Mouse (Mus musculus): ENCODE results near the gene Cmip.

DNA sequence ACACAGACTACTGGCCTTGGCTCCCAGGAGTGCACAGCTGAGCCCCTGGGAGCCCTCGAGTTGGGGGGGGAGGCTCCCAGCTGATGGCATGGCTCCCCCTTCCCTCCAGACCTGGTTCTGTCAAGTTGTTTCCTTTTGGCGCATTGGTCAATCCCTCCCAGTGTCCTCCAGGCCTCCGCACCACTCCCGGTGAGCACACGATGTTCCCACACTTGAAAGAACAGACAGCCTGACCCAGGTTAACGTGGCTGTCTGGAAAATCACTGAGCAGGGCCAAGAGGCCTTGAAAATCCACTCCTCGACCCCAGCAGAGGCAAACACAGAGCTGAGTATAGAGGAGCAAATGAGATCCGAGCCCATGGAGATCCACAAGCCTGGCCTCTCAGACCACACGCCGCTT is 177.1 kb downstream of the Cmip start:
- TF ChIP-seq CTCF (IDR thresholded peaks at IDR 0.05; ENCODE audit: borderline replicate concordance, insufficient read depth, low read length) = no peak
- no peak for TF ChIP-seq POLR2A (IDR thresholded peaks at IDR 0.05; ENCODE audit: low read depth, low read length)
